Mouse (Mus musculus): ENCODE measurements at regions not wholly inside any gene's neighbourhood (a gene's known extent, or its start where the extent isn't known, plus 50 kb on each side); places are given as distances from the start of the nearest gene placed in this dataset.

- TF ChIP-seq HCFC1 (IDR thresholded peaks at IDR 0.05; ENCODE audit: low read depth, low read length) (no peak), POLR2AphosphoS2 (IDR thresholded peaks at IDR 0.05; ENCODE audit: low read depth, low read length) (no peak), CTCF (conservative IDR thresholded peaks at IDR 0.05 in 1 of 2, IDR thresholded peaks at IDR 0.05 in 1 of 2; ENCODE audit: low read depth in 2 of 2, low read length in 2 of 2) (no peak), BHLHE40 (IDR thresholded peaks at IDR 0.05; ENCODE audit: low read depth, low read length) (no peak), USF2 (conservative IDR thresholded peaks at IDR 0.05; ENCODE audit: low read depth, low read length) (no peak), USF1 (IDR thresholded peaks at IDR 0.05; ENCODE audit: low read depth, low read length) (no peak), NRF1 (IDR thresholded peaks at IDR 0.05; ENCODE audit: low read depth, low read length) (no peak), MXI1 (IDR thresholded peaks at IDR 0.05; ENCODE audit: low read depth, low read length) (no peak), ZKSCAN1 (IDR thresholded peaks at IDR 0.05; ENCODE audit: borderline replicate concordance, low read depth, low read length) (no peak), TBP (conservative IDR thresholded peaks at IDR 0.05; ENCODE audit: low read depth, low read length) (no peak), UBTF (IDR thresholded peaks at IDR 0.05; ENCODE audit: low read depth, low read length) (no peak)
Observed at GRCm38 (mm10) chr5:29131762-29132161, 64.0 kb upstream of the Rnf32 start.
